Mouse (Mus musculus): Measurements from ENCODE around the gene Smim5. TPM values are rescaled to one million over a fixed set of nuclear protein-coding genes. Genes with fewer than 3 reads are reported as not detected.
A peak's percentile ranks its signal among the peaks of the same experiment; 100 is the strongest.

The Smim5 gene
- total RNA-seq, 2 experiments from 2014 or later, result 0.52 TPM; not detected in 1

DNA sequence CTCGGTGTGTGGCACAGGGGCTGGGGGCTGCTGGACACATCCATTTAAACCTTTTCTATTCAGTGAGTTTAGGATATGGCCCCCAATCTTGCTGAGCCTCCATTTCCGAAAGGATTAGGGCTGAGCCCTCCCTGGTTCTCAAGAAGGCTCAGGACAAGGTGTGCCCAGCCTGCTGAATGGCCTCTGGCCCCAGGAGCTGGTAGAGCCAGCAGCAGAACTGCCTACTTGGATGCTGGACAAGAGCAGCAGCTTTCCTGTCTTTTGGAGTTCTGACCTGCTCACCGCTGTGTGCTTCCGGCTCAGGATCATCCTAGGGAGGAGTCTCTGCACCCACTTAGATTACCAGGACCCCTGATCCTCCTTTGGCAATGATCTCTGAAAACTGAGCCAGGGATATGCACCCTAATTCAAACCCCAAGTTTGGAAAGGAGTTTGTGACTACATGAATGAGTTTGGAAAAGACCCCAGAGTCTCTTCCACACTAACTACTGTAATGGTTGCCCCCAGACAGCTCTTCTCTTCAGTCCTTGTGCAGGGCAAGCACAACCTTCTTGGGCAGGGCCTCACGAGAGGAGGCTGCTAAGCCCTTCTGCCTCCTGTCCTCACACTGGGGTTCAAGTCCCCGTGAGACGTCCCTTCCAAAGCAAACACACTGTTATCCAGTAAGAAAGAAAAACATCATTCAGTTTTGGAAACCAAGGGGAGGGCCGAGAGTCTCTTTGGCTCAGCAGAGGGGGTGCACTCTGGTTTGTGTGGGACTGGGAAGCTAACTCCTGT lies 983 bp downstream of the Smim5 start:
- Histone ChIP-seq H3K4me3 (no peak overlapping the region), H3K27ac (no peak overlapping the region)
- no peak for TF ChIP-seq CTCF (IDR thresholded peaks at IDR 0.05)
- no peak for DNase-seq (ENCODE audit: extremely low spot score in 1 of 2, low spot score in 2 of 2)
- intact Hi-C loops (cut with DNase I), result no loop called here

DNA sequence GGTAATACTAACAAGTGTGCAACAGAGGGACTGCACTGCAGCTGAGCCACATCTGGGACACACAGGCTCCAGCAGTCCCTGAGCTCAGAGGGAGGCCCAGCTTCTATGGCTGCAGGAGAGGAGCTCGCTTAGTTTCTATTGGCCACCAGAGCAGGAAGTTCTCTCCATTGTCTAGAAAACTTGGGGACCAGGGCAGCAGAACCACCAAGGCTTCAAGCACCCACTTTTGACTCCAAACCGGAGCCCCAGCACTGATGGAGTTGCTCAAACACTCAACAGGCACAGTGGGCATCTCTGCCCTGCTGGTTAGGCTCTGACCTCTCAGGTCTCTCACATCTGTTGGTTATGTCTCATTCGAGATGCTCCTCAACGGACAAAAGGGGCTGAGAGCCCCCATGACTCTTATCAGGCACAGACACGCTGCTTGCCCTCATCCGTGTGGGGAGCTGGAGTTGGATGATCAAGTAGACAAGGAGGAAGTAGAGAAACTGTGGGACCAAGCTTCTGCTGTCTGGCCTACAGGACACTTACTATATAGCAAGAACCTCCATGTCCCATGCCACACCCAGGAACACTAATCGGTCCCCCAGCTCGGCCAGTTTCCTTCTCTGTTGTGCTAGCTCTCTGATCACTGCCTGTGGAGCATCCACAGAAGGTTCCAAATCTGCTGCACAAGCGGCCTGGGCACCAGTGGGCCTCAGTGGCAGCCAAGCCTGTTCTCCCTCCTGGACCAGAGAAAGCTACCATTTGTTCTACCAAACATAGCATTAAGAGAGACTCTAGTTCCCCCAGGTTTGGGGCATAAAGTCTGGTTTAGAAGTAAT lies 1.8 kb downstream of the Smim5 start:
- intact Hi-C loops (cut with DNase I), result no loop called here

DNA sequence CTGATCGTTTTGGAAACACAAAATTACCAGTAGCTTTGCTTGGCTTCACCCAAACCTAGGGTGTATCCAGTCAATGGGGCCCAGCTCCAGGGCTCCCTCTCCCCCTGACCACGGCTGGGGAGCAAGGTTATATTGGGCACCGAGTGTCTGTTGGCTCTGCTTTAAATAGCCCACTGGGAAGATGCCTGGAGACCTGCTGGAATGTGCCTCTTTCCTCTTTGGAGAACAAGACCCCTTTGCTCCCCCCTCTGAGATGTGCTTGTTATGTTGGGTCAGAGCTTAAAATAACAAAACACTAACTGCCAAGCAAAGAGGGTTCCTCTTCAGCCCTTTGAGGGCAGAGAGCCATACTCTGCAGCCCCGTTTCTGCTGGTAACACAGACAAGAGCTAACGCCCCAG lies 2.4 kb downstream of the Smim5 start:
- no peak for DNase-seq (ENCODE audit: extremely low spot score in 1 of 2, low spot score in 2 of 2)
- no peak for TF ChIP-seq CTCF (IDR thresholded peaks at IDR 0.05)
- Histone ChIP-seq H3K27ac (no peak overlapping the region), H3K4me3 (no peak overlapping the region)
- intact Hi-C loops (cut with DNase I), result no loop called here

More for the DNA sequence above, 1.8 kb downstream of the Smim5 start:
- Histone ChIP-seq H3K4me3 (no peak overlapping the region), H3K27ac (no peak overlapping the region)
- no peak for DNase-seq (ENCODE audit: extremely low spot score in 1 of 2, low spot score in 2 of 2)
- TF ChIP-seq CTCF (IDR thresholded peaks at IDR 0.05), result no peak

DNA sequence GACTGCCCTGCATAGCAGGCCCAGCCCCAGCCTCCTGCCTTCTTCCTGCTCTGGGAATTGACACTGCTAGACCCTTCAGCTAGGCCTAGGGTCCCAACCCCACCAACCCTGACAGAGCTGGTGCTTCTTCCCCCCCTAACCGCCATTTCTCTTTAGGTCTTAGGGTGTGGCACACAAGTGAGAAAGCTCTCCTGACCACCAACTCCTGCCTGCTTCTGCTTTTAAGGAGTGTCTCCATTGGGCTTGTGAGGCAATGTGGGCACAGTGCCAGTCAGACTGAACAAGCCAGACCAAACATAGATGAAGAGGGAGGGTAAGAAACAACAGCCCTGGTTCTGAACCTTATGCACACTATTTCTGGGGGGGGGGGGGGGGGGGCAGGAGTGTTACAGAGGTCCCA lies 3.1 kb downstream of the Smim5 start:
- intact Hi-C loops (cut with DNase I), result no loop called here
- Histone ChIP-seq H3K4me3 (no peak overlapping the region), H3K27ac (no peak overlapping the region)
- DNase-seq (ENCODE audit: extremely low spot score in 1 of 2, low spot score in 2 of 2), result no peak
- TF ChIP-seq CTCF (IDR thresholded peaks at IDR 0.05), result no peak

DNA sequence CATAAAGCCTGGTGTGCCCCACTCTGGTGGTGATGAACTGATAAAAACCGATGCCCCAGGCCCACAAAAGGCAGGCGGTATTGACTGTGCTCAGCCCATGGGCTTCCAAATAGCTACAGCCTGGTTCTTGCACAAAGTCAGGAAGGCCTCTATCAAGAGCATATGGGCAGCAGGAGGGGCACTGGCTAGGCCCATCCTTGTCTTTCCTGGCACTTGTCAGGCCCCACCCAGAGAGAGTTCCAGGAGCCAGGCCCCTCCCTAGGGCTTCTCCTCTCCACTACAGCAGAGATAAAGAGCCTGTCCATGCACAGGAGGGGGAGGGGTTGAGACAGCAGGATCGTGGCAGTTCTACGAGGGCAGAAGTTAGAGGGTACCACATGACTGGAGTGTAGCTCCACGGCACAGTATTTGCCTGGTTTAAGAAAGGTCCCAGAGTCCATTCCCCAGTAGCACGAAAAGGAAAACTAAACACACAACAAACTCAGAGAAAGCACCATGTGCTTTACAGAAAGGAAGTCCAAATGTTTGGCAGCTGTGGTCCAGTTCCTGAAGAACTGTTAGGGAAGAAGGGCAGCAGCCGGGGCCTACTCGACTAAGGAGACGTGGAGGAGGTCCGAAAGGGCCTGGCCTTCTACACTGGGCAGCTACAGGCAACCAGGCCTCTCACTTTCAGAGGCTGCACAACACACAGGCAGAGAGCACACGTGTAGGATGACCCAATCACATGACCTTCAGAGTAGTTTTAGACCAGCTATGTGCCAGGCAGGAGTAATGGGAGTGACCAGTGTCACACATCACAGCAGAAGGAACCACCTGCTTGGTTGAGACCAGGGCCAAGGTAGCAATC lies 3.8 kb downstream of the Smim5 start:
- intact Hi-C loops (cut with DNase I), result no loop called here
- Histone ChIP-seq H3K4me3 (no peak overlapping the region), H3K27ac (no peak overlapping the region)
- no peak for TF ChIP-seq CTCF (IDR thresholded peaks at IDR 0.05)
- DNase-seq (ENCODE audit: extremely low spot score in 1 of 2, low spot score in 2 of 2), result no peak

DNA sequence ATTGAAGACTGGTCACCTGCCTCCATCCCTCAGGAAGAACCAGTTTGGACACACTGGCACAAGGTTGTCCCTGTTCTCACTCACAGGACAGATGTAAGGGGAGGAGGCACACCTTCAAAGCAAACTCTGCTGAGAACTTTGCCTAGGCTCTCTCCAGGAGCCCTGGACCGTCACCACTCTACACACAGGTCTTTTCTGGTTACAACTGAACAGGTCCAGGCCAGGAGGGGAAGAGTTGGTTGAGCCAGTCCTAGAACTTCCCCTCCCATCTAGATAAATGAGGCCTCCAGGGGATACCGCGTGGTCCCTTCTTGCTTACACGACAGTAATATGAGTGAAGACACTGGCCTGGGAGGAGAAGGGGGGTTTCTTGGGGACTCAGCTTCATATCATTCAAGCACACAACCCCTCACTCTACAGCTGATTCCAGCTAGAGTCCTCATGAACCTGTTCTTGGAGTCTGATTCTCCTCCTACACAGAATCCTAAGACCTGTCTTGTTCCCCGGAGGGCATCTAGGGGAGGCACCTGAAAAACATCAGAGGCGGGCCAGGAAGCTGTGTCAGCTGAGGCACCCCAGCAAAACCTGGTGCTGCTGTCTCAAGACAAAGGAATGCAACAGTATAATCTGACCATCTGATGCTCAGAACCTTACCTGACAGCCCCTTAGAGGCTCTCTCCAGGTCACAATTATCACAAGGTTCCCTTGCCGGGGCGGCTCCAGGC lies 4.6 kb downstream of the Smim5 start:
- Histone ChIP-seq H3K27ac (no peak overlapping the region), H3K4me3 (no peak overlapping the region)
- intact Hi-C loops (cut with DNase I), result no loop called here
- no peak for DNase-seq (ENCODE audit: extremely low spot score in 1 of 2, low spot score in 2 of 2)
- TF ChIP-seq CTCF (IDR thresholded peaks at IDR 0.05), result no peak

DNA sequence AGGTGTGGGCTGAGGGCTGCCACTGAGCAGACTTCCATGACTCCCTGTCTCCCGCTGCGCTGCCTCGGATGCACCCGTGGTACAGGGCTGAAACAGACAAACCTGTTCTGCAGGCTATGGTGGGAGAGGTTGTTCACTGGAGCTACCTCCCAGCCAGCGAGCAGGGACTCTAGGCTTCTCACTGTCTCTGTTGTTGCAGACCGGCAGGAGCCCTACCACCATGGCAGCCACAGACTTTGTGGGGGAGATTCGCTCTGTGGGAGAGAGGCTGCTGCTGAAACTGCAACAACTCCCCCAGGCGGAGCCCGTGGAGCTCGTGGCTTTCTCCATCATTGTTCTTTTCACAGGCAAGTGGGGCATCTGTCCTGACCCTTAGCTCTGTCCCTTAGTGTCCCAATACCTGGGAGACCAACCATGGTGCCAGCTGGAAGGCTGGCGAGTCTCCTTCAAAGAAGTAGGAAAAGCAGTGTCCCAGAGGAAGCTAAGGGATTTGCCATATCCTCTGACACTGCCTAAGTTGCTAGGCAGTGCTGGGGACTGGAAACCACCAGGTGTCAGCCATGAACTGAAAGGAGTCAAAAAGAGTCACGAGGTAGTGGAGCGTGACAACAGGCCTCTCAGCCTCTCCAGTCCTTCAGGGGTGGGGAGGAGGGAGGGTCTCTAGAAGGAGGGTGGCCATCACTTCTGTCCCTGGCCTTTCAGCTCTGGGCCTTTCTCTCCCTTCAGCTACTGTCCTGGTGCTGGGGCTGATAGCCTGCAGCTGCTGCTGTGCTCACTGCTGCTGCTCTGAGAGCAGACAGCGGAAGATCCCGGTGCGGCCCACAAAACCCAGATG lies 5.4 kb downstream of the Smim5 start:
- intact Hi-C loops (cut with DNase I), result no loop called here
- Histone ChIP-seq H3K4me3 (no peak overlapping the region), H3K27ac (no peak overlapping the region)
- TF ChIP-seq CTCF (IDR thresholded peaks at IDR 0.05), result no peak; the same call in 1 of the 2 replicates
- DNase-seq (ENCODE audit: extremely low spot score in 1 of 2, low spot score in 2 of 2), result peak; percentile 31 to 35

DNA sequence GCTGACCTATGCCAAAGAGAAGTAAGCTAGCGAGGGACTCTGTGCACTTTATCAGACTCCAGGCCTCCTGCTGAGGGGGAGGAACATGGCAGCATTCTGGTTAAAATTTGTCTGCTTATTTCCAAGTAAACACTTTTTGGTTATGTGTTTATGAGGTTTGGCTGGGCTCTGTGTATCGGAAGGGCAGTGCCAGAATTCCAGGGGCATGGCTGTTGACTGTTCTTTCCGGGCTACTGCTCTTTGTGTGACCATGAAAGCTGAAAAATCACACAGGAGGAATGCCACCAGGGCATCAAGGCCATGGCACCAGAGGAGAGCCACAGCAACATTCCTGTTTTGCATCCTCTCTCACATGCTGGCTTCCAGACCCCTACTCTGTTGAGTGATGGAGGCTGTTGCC lies 6.3 kb downstream of the Smim5 start:
- no peak for DNase-seq (ENCODE audit: extremely low spot score in 1 of 2, low spot score in 2 of 2)
- Histone ChIP-seq H3K4me3 (no peak overlapping the region), H3K27ac (no peak overlapping the region)
- TF ChIP-seq CTCF (IDR thresholded peaks at IDR 0.05), result no peak
- intact Hi-C loops (cut with DNase I), result no loop called here

DNA sequence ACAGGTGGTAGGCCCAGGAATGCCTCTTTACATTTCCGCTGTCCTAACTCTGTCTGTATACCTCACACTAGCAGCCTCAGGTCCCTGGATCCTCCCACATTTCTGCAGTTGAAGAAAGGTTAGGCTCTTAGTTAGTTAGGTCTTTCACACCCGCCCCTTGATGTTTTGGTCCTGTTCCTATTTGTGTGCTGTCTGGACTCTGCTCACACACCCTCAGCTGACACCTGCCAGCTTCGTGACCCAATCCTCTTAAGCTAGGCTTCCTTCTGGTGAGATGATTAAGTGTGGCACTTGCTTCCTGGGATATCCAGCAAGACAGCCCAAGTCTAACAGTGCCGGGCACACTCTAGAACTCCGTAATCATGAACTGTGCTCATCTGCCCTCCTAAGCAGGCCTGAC lies 6.8 kb downstream of the Smim5 start:
- no peak overlapping the region for H3K27ac ChIP-seq
- no peak for TF ChIP-seq CTCF (IDR thresholded peaks at IDR 0.05)
- intact Hi-C loops (cut with DNase I), result no loop called here

DNA sequence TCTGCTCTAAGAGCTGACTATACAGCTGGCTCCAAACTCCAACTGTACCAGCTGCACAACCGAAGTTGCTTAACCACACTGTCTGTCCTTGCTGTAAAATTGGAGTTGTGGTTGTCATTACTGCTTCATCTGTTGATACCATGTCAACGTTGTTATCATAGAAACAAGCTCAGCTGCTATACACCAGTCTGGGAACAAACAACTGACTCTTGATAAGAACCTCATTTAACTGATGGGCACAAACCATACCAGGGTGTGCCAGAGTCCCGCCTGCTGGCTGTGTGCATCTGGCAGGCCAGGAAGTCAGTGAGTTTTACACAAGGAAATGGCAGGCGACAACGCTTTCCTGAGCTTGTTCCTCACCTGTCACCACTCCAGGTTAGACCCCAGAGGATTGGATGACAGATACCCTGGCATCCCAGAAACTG lies 11.4 kb downstream of the Smim5 start:
- intact Hi-C loops (cut with DNase I), result no loop called here
- TF ChIP-seq CTCF (IDR thresholded peaks at IDR 0.05), result no peak
- no peak for DNase-seq (ENCODE audit: extremely low spot score in 1 of 2, low spot score in 2 of 2)
- no peak overlapping the region for H3K4me3 ChIP-seq
- no peak overlapping the region for H3K27ac ChIP-seq

More for the DNA sequence above, 6.8 kb downstream of the Smim5 start:
- no peak for DNase-seq (ENCODE audit: extremely low spot score in 1 of 2, low spot score in 2 of 2)
- H3K4me3 ChIP-seq, result no peak overlapping the region

Data from left cerebral cortex, adult 2 months (tissue).